Mouse (Mus musculus): ENCODE results near the gene N4bp3. TPM values are rescaled to one million over a fixed set of nuclear protein-coding genes. Genes with fewer than 3 reads are reported as not detected.
"Not testable (repeated sequence)": the region's sequence is repeated elsewhere in the genome, so short reads cannot be mapped to it uniquely, and the experiment has no call there.

N4bp3 gene
- 10 to 100 TPM; 12.8 to 14.0 TPM for total RNA-seq (2021)

DNA sequence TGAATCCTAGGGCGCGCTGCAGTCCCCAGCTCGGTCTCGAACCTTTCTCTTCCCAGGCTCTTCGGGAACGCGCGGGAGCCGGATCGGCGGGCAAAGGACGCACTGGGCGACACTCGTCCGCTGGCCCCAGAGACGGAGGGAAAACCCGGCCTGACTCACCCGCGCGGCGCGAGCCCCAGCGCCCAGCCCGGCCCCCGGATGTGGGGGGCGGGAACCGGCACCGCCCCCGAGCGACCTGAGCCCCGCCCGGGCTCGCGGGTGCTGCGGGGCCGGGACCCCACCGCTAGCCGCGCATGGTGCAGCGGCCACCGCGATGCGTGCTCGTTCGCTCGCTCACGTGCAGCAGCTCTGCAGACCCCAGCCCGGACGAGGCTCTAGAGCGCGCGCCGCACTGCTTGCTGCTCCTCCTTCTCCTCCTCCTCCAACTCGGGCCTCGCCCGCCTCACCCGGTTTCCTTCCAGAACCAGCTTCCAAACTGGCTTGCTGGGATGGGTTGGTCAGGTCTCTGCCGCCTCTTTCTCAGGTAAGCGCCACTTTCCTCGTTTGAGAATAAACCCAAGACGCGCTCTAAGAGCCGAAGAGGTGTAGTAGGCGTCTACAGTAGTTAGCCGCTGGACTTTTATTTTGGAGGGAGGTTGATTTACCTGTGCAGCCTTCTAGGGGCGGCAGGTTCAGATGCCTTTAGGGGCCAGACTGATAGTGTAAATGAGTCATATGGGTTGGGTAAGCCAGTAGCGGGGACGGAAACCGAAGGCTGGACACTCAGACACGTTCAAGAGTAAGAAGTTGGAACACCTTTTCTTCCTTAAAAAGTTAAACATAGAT lies at the start of gene N4bp3, which contains the start of gene D930048N14Rik:
N4bp3 (minus strand) TSS at position 152 of the 825 bp plus-strand sequence.
D930048N14Rik (plus strand) TSS at position 264 of the 825 bp plus-strand sequence.
- DNase-seq (ENCODE audit: extremely low spot score in 1 of 2, low spot score in 2 of 2) = peak in 1 of 2 experiments; percentile 83
- intact Hi-C loops (cut with DNase I) = no loop called here

DNA sequence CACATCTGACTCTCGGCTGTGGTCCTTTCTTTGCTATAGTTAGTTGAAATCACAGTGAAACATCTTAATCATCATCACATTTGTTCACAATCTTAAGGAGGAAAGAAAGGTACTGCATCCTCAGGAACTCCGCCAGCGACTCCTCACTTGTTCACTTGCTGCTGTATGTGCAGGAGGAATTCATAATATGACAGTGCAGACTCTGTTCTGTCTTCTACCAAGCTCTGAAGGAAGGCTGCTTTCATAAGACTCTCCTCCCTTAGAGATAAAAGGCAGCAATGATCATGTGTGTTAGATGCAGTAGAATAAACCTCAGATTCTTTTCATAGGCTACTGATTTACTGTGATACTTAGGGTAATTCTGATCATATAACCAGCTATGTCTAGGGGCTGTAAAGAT lies 44.3 kb upstream of the N4bp3 start:
- intact Hi-C loops (cut with DNase I) = loop anchor here (5.0 kb wide), 1 partner anchor 37 kb away; no protein-coding TSS in a partner anchor
- no peak for DNase-seq (ENCODE audit: extremely low spot score in 1 of 2, low spot score in 2 of 2)

DNA sequence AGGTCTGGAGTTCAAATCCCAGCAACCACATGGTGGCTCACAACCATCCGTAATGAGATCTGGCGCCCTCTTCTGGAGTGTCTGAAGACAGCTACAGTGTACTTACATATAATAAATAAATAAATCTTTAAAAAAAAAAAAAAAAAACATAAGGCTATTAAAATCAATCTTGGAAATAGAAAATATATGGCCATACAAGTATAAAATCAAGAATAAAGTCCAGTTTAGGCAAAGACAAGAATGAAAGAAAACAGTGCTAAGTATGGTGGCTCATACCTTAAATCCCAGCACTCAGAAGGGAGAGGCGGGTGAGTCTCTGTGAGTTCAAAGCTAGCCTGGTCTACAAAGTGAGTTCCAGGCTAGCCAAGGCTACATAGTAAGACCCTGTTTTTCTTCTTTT lies 40.0 kb upstream of the N4bp3 start:
- intact Hi-C loops (cut with DNase I); DNase-seq (ENCODE audit: extremely low spot score in 1 of 2, low spot score in 2 of 2): not testable (repeated sequence)

DNA sequence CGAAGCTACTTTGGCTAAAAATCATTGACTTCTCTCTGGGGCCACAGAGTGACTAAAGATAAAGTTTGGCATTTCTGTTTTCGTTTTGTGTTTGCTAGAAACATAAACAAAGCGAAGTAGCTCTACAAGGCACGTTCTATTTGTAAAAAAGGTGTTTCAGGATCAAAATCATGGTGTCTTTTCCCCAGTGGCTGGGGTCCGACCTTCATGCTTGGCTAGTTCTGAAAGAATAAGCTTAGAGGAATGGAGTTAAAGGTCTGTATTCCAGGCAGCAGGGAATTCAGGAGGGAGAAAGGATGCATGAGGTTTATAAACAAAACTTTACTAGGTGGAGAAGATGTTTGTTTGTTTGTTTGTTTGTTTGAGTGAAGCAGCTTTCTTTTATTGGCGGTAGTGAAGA lies 38.7 kb upstream of the N4bp3 start:
- intact Hi-C loops (cut with DNase I) = loop anchor here (10.0 kb wide), 1 partner anchor 405 kb away; the partner anchor contains the start of gene Col23a1
- no peak for DNase-seq (ENCODE audit: extremely low spot score in 1 of 2, low spot score in 2 of 2)

DNA sequence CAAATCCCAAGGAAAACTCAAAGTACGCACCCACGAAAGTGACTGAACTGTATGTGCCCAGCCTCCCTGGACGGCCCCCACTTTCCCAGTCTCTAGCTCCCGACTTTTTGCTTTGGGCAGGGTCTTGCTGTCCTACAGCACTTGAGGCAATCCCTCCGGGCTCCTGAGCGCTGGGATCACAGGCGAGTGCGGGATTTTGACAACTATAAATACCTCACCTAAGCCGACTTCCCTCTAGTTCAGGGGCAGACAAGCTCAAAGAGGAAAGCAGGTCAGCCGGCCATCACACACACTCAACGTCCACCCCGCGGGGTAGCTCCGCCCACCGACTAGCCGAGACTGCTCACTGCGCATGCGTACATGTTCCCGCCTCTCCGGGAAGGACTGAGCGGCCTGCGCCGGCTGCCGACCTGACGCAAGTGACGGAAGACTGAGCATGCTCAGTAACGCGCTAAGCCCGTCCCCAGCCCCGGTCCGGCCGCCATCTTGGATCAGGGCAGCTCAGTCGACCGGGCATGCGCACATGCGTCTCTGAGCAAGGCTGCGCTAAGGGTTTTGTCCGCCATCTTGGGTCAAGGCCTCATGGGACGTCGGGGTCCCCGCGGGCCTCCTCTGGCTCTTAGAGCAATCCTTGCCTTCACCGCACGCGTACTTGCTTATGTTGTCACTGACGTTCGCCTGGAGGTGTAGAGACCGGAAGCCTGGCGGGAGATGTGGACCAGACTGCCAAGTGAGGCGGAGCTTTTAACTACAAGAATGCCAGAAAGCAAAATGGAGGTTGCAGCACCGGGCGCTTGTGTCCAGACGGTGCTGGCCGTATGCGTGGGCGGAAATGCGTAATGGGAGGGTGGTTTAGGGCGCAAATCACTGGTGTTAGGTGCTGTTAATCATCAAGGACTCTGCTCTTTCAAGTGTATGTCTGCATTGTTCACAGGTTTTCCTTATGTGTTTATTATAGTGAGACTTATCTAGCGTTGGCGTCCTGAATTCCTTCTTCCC lies 38.0 kb upstream of the N4bp3 start, which contains the start of gene 0610009B22Rik:
0610009B22Rik (minus strand) TSS at position 545 of the 999 bp plus-strand sequence.
- peak; percentile 99 to 100 for DNase-seq (ENCODE audit: extremely low spot score in 1 of 2, low spot score in 2 of 2)
- intact Hi-C loops (cut with DNase I) = loop anchor here (10.0 kb wide), 1 partner anchor 404 kb away; the partner anchor contains the start of gene Col23a1

DNA sequence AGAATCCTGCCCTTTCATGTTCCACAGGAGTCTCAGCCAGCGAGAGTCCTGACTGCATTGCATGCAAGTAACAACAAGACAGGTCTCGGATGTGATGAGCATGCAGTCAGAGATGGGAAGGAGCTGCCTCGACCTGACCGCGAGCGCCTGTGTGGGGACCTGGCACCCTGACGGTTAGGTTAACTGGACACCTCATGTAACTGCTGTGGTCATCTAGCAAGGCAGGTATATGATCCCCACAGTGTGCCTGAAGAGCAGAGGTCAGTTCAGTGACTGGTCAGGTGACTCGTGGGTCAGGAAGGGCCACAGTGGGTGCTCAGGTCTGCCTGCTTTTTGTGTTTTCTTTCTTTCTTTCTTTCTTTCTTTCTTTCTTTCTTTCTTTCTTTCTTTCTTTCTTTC lies 31.3 kb upstream of the N4bp3 start:
- intact Hi-C loops (cut with DNase I) = loop anchor here (2.0 to 10.0 kb wide), 2 partner anchors 63 to 397 kb away; partner anchors contain the start of genes Col23a1 and Nhp2

DNA sequence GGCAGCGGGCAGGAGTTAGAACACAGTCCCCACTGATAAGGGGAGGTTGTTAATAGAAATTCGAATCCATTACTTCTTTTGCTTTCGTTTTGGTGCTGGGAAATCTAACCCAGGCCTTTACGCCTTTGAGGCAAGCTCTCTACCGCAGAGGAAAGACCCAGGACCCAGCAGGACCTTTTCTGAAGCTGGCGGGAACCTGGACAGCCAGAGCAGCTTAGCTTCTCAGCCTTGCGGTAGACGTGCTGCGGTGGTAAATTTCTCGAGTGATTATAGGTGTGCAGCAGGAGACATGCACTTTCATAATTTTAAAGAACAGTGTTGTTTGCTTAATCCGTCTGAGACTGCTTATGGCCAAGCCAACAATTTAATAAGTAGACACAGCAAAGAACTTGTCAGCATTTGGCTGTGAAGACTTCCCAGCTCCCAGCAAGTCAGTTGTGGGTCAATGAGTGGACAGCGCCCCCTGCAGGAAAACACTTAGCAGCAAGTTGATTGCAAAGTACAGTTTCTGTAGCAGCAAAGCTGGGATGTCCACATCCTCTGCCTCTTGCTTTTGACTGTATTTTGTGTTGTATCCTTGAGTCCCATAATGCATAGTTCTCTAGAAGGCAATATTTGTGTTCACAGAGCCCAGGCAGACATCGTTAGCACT lies 30.8 kb upstream of the N4bp3 start:
- intact Hi-C loops (cut with DNase I) = loop anchor here (2.0 to 10.0 kb wide), 2 partner anchors 63 to 397 kb away; partner anchors contain the start of genes Col23a1 and Nhp2
- peak; percentile 75 to 91 for DNase-seq (ENCODE audit: extremely low spot score in 1 of 2, low spot score in 2 of 2)

More for the DNA sequence above, 31.3 kb upstream of the N4bp3 start:
- no peak for DNase-seq (ENCODE audit: extremely low spot score in 1 of 2, low spot score in 2 of 2)

DNA sequence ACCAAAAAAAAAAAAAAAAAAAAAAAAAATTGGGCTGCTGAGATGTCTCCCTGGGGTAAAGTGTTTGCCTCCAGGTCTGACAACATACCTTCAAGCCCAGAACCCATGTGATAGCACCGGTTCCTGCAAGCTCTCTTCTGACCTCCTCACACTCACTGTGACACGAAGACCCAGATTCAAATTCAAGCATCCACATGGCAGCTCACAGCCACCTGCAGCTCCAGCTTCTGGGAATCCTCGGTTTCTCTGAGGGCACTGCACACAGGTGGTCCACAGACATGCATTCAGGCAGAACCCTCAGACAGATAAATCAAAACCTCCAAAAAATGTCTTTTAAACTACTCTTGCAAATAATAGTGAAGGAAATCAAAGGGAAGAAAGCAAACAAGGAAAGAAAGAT lies 28.8 kb upstream of the N4bp3 start:
- intact Hi-C loops (cut with DNase I) = no loop called here
- DNase-seq (ENCODE audit: extremely low spot score in 1 of 2, low spot score in 2 of 2) = no peak

DNA sequence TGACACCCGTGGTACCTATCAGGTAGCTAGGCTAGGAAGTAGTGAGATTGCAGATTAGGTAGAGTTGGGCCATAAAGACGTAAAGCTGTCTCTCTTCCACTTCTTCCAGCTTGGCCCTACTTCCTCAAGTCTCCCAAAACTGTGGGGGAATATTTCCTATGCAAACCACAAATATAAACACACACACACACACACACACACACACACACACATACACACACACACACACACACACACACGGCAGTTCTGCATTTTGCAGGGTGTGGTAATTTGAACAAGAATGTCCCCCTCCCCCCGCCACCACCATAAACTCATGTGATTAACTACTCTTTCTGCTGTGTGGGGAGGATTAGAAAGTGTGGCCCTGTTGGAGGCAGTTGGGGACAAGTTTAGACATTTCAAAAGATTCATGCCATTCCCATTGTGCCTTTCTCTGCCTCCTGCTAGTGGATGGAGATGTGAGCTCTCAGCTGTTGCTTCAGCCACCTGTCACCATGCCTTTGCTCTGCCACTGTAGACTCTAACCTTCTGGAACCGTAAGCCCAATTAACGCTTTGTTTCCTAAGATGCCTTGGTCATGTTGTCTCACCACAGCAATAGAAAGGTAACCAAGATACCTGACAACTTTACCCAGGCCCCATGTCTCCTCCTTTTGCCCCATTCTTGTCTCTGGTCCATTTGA lies 27.2 kb upstream of the N4bp3 start:
- intact Hi-C loops (cut with DNase I) = no loop called here
- DNase-seq (ENCODE audit: extremely low spot score in 1 of 2, low spot score in 2 of 2) = no peak

DNA sequence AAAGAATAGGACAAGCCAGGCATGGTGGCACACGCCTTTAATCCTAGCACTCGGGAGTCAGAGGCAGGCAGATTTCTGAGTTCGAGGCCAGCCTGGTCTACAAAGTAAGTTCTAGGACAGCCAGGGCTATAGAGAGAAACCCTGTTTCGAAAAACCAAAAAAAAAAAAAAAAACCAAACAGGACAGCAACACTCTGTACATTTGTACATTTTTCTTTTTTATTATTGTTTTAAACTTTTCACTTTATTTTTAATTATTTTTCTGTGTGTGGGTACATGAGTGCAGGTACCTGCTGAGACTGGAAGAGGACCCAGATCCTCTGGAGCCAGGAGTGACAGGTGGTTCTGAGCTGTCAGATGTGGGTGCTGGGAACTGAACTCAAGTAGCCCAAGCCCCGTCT lies 24.7 kb upstream of the N4bp3 start:
- no peak for DNase-seq (ENCODE audit: extremely low spot score in 1 of 2, low spot score in 2 of 2)
- intact Hi-C loops (cut with DNase I) = no loop called here

DNA sequence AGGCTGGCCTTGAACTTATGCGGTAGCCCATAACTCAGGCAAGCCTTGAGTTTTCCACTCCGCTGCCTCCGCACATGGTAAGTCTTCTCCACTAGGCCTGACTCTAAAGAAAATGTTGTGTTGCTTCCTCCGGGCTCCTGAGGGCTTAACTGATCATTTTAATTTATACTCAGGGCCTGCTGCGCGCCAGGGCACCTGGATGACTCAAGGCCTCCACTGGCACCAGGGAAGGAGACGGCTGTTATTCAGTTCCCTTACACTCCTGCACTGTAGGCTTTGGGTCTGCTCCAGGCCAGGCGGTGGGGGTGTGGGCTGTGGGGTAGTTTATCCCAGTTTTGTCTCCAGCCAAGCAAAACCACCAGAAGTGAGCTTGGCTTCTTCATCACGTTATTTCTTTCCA lies 22.6 kb upstream of the N4bp3 start:
- peak in 1 of 2 experiments; percentile 55 for DNase-seq (ENCODE audit: extremely low spot score in 1 of 2, low spot score in 2 of 2)
- intact Hi-C loops (cut with DNase I) = no loop called here

DNA sequence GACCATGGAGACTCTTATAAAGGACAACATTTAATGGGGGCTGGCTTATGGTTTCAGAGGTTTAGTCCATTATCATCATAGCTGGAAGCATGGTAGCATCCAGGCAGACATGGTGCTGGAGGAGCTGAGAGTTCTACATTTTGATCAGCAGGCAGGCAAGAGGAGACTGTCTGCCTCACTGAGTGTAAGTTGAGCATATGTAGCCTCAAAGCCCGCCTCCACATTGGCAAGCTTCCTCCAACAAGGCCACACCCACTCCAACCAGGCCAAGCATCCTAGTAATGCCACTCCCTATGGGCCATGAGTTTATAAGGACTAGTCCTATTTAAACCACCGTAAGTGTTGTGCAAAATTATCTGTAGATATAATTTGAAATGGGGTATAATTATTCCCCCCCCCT lies 20.7 kb upstream of the N4bp3 start:
- no peak for DNase-seq (ENCODE audit: extremely low spot score in 1 of 2, low spot score in 2 of 2)
- intact Hi-C loops (cut with DNase I) = no loop called here

DNA sequence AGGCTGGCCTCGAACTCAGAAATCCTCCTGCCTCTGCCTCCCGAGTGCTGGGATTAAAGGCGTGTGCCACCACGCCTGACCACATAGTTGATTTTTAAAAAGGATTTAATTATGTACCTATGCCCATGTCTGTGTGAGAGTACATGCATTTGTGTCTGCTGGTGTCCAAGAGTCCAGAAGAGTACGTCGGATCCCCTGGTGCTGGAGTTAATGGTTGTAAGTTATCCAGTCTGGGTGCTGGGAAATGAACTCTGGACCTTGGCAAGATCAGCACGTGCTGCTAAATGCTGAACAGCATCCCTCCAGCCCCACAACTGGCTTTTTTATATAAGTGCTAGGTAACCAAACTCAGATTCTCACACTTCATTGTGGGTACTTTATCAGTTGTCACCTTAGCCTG lies 20.2 kb upstream of the N4bp3 start:
- DNase-seq (ENCODE audit: extremely low spot score in 1 of 2, low spot score in 2 of 2) = no peak
- intact Hi-C loops (cut with DNase I) = no loop called here

DNA sequence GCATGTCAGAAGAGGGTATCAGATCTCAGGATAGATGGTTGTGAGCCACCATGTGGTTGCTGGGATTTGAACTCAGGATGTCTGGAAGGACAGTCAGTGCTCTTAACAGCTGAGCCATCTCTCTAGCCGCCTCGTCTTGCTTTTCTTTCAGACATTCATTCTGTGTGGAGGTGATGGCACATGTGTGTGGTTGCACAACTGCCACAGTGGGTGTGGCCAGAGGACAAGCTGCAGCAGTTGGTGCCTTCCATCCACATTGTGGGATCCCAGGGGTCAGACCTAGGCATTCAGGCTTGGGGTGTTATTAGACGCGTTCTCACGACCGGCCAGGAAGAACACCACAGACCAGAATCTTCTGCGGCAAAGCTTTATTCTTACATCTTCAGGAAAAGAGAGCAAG lies 14.1 kb upstream of the N4bp3 start:
- DNase-seq (ENCODE audit: extremely low spot score in 1 of 2, low spot score in 2 of 2); intact Hi-C loops (cut with DNase I): not testable (repeated sequence)

DNA sequence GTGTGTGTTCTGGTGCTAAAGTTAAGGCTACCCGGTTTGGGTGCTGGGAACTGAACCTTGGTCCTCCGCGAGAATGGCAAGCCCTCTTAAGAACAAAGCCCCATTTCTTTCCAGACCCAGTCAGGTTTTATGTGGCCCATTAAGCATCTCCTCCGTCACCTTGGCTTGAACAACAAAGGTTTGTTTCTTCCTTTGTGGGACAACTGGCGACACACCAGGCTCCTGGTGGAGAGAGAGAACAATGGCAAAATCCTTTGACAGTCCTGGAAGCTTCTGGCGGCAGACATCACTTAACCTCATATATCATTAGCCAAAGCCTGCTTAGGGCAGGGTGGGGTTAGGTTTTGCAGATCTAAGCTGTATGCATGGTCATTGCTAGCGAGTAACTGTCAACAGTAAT lies 12.0 kb upstream of the N4bp3 start:
- no peak for DNase-seq (ENCODE audit: extremely low spot score in 1 of 2, low spot score in 2 of 2)
- intact Hi-C loops (cut with DNase I) = no loop called here

DNA sequence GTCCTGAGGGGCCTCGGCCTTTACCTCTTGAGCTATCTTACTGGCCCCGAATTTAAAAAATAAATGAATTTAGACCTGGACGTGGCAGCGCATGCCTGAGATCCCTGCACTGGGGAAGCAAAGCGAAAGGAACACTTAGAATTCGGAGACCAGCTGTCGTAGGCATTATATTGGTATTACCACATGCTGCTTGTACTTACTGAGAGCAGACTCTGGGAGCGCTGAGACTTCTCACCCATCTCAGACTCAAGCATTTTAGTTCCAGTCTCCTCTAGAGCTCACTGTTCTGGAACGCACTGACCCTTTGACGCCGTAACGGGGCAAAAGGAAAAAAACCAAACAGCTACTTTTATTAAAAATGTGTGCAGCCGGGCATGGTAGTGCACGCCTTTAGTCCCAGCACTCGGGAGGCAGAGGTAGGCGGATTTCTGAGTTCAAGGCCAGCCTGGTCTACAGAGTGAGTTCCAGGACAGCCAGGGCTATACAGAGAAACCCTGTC lies 11.3 kb upstream of the N4bp3 start:
- intact Hi-C loops (cut with DNase I) = no loop called here
- no peak for DNase-seq (ENCODE audit: extremely low spot score in 1 of 2, low spot score in 2 of 2)

DNA sequence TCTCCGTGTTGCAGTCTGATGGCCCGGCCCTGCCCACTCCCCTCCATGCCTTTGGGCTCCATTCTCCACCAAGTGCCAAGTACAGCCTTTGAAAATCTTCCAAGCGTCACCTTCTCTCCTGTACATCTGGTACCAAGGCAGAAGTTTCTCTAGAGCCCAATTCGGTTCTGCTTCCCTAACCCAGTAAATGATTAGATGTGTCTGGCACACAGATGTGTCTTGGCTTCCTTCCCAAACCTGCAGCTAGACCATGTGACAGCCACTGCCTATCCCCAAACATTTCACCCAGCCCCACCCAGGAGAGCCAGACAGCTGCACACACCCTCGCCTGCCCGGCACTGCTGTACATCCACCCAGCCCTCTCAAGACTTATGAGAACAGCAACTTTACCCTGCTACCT lies 8.1 kb upstream of the N4bp3 start:
- DNase-seq (ENCODE audit: extremely low spot score in 1 of 2, low spot score in 2 of 2) = peak in 1 of 2 experiments; percentile 62
- intact Hi-C loops (cut with DNase I) = no loop called here

DNA sequence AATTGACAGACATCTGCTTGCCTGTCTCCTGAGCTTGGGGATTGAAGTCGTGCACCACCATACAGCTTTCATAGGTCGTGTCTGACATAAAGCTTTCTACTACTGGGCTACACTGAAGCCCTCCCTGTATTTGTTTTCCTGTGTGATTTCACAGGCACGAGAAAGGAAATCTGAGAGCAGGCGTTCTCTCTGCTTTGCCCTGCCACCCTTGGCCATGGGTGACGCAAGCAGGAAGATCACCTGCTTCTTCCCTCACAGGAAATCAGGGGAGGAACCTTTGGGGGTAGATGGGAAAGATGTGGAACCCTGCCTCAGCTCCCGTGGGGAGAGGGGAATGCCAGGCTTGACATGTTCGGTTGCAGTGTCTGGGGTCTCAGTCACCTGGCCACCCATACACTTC lies 7.6 kb upstream of the N4bp3 start:
- no peak for DNase-seq (ENCODE audit: extremely low spot score in 1 of 2, low spot score in 2 of 2)

More for the DNA sequence above, 7.6 kb upstream of the N4bp3 start:
- intact Hi-C loops (cut with DNase I) = no loop called here

Measured in left cerebral cortex, postnatal 10 days (tissue).